Mouse (Mus musculus): Measurements from ENCODE around the gene Zdhhc4. TPM values are rescaled to one million over a fixed set of nuclear protein-coding genes. Genes with fewer than 3 reads are reported as not detected.

Gene Zdhhc4
- total RNA-seq, 2 experiments from 2014 or later = 31.6 to 33.8 TPM

DNA sequence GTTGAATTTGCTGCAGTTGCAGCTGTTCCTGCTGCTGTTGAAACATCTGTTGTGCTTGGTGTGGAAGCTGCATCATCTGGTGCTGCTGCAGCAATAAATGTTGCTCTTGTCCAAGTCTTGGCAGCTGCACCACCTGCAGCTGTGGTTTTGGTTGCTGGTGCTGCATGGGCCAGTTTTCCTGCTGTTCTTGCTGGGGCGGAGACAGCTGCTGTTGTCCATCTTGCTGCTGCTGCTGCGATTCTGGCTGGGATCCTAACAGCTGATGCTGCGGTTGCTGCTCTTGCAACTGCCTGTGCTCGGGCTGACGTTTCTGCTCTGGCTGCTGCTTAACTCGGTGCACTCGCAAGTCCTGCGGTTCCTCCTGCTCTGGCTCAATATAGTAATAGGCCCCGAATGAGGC, 39.8 kb downstream of the Zdhhc4 start:
- no peak for DNase-seq
- intact Hi-C loops (cut with DNase I; ENCODE audit: low total_unique reads) = no loop called here

DNA sequence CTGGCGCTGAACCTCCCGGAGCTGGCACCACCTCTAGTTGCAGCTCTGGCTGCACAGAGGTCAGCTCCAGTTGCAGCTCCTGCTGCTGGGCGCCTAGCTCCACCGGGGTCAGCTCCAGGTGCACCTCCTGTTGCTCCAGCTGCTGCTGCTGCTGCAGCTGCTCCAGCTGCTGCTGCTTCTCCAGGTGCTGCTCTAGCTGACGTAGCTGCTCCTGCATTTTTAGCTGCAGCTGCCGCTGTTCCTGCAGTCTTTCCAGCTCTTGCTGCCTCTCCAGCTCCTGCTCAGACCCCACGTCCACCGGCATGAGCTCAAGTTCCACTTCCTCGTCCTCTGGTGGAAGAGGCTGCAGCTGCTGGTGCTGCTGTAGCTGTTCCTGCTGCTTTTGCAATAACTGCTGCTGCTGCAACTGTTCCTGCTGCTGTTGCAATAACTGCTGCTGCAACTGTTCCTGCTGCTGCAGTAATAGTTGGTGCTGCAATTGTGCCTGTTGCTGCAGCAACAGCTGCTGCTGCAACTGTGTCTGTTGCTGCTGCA, 40.6 kb downstream of the Zdhhc4 start:
- DNase-seq = no peak
- intact Hi-C loops (cut with DNase I; ENCODE audit: low total_unique reads) = no loop called here

DNA sequence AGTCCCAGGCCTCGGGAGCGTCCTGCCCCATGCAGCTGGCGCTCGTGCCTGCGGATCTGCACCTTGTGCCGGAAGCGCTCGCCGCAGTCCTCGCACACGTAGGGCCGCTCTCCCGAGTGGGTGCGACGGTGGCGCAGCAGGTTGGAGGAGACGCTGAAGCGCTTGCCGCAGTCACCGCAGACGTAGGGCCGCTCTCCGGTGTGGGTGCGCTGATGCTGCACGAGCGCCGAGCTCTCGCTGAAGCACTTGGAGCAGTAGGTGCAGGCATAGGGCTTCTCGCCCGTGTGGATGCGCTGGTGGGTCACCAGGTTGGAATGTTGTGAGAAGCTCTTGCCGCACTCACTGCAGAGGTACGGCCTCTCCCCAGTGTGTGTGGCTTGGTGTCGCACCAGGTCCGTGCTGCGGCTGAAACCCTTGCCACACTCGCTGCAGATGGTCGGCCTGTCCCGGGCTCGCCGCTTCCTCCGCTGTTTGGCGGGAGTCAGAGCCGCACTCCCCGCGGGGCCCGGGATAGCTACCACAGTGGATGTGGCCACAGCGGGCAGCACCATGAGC, 41.2 kb downstream of the Zdhhc4 start:
- no peak for DNase-seq
- intact Hi-C loops (cut with DNase I; ENCODE audit: low total_unique reads) = no loop called here

DNA sequence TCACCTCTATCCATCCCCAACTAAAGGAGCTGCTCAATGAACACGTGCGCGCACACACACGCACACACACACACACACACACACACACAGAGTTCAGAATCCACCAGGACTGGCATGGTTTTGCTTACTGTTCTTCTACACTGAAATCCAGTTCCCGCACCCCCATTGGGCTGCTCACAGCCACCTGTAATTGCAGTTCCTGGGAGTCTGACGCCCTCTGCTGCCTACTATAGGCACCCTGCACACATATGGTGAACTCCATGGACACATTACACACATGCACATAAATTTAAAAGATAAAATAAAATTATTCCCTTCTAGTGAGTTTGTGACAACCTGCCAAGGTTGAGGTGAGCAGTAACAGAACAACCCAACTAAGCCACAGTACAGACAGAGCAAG, 44.3 kb downstream of the Zdhhc4 start:
- intact Hi-C loops (cut with DNase I; ENCODE audit: low total_unique reads) = no loop called here
- no peak for DNase-seq

DNA sequence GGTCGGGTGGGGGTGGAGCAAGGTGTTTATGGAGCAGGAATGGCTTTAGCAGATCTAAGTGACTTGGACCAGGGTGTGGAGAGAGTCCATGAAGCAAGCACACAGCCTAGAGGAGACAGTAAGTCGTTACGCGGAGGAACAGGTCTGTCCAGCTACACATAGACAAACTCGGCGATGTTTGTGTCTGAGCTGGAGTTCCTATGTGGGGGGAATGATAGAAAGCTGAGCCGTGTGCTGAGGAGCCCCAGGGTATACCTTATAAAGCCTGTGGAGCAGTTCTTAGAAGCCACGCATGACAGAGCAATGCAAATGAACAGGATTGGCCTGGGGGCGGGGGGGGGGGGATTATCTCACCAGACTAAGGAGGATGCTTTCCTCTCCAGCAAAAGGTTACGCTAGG, 49.8 kb downstream of the Zdhhc4 start:
- DNase-seq = no peak
- intact Hi-C loops (cut with DNase I; ENCODE audit: low total_unique reads) = no loop called here

DNA sequence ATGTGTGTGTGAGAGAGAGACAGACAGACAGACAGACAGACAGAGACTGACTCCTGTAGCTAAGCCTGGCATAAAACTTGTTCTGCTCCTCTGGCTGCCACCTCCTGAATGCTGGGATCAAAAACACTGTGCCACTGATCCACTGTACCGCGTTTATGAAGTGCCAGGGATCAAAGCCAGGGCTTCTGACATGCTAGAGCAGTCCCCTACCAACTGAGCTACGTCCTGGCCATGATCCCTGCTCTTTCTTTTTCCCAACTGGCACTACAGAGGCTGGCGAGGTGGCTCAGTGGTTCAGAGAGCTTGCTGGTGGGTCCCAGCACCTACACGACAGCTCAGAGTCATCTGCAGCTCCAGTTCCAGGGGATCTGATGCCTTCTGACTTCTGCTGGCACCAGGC, 53.3 kb downstream of the Zdhhc4 start:
- intact Hi-C loops (cut with DNase I; ENCODE audit: low total_unique reads) = no loop called here

DNA sequence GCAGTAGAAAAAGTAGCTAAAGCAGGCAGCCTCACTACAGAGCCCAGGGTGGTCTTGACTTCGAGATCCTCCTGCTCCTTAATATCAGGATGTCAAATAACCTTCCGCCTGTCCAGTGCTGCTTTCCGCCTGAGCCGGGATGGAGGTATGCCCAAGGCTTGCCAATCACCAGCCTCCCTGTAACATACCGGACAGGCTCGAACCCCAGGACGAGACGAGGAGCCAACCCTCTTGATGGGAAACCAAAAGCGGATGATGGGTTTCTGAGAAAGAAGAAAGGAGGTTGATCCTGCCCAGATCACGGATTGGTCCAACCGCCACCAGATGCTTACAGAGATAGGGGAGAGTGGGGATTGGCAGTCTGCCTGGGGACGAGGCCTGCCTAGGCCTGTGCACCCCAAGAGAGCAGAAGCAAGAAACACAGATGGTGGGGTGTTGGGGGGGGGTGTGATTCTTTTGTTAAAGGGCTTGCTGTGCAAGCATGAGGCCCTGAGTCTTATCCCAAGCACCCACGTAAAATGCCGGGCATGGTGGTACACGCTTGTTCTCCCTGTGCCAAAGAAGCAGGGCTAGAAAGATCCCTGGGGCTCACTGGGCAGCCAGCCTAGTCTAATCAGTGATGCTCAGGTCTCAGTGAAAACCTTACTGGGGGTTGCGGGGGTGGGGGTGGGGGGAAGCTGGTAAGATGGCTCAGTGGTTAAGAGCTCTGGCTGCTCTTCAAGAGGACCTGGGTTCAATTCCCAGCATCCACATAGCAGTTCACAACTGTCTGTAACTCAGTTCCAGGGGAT, 56.3 kb downstream of the Zdhhc4 start:
- intact Hi-C loops (cut with DNase I; ENCODE audit: low total_unique reads) = no loop called here

More for the DNA sequence above, 53.3 kb downstream of the Zdhhc4 start:
- DNase-seq = no peak

DNA sequence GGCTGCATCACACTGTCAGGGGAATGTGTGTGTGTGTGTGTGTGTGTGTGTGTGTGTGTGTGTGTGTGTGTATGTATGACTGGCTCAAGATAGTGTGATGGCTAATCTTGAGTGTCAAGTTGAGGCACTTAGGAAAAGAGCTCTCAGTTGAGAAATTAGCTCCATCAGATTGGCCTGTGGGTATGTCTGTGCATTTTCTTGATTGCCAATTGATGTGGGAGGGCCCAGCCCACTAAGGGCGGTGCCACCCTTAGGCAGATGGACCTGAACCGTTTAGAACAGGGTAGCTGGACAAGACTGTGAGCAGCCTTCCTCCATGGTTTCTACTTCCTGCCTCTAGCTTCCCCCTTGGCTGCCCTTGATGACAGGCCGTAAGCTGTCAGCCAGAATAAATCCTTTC, 56.9 kb downstream of the Zdhhc4 start:
- no peak for DNase-seq
- intact Hi-C loops (cut with DNase I; ENCODE audit: low total_unique reads) = no loop called here

More for the DNA sequence above, 56.3 kb downstream of the Zdhhc4 start:
- DNase-seq = no peak

DNA sequence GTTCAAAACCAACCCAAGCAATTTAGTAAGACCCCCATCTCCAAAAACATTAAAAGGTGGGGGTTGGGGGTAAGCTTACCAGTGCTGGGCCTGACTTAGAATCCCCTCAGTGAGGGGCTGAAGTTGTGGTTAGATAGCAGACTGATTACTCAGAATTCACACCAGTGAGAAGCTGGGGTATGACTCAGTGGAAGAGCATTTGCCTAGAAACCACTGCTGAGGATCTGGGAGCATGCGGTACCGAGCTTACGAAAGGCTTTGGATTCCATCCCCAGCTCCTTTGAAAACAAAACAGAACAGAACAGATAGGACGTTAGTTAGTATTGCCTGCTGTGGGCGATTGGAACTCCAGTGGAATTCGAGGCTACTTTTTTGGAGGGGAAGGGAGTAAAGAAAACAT, 57.4 kb downstream of the Zdhhc4 start:
- intact Hi-C loops (cut with DNase I; ENCODE audit: low total_unique reads) = no loop called here
- DNase-seq = no peak

DNA sequence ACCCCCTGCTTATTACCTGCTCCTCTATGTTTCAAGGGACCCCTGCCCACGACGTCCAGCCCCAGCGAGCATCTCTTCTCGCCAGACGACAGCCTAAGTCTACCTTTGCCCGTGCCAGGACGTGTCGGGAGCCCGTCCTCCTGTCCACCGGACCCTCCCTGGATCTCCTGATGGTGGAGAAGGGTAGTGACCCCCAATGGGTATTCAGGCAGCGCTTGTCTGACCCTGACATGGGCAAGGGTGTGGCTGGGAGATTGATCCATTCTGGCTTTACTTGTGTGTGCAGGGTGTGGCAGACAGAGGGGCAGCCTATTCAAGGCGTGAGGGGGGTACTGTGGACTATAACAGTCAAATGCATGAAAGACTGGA, 58.9 kb downstream of the Zdhhc4 start:
- intact Hi-C loops (cut with DNase I; ENCODE audit: low total_unique reads) = no loop called here

DNA sequence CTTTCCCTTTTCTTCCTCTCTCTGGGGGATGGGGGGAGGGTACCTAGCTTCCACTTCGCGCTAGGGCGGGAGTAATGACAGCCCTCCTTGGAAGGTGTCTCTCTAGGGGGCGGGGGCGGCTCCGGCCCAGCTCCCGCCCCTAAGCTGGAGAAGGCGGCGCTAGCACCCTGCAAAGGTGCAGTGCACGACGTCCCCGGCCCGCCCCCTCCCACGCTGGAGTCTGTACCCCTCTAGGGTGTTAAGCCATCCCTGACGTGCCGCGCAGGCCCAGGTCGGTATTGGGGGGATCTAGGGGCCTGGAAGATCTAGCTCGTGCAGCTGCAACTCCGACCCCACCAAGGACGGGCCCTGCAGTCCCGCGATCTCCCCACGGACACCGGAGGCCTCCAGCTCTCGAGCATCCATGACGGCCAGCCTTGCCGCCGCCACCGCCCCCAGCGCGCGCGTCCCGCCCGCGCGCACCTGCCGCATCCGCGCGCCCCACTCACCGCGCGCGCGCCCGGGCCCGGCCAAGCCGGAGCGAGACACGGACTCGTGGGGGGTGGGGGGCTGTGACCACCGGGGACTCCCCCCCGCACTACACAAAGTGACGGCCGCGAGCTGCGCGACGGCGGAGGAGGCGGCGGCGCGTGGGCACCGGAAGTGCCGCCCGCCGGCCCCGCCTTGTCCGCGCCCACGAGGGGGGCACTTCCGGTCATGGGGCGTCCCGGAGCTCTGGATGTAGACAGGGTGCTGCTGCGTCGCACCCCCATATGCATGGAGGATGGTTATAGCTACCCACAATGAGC, 59.5 kb downstream of the Zdhhc4 start, which contains the start of gene Zfp316:
Zfp316 (minus strand) TSS at position 660 of the 788 bp plus-strand sequence.
- intact Hi-C loops (cut with DNase I; ENCODE audit: low total_unique reads) = no loop called here
- peak; percentile 78 for DNase-seq

More for the DNA sequence above, 58.9 kb downstream of the Zdhhc4 start:
- no peak for DNase-seq

DNA sequence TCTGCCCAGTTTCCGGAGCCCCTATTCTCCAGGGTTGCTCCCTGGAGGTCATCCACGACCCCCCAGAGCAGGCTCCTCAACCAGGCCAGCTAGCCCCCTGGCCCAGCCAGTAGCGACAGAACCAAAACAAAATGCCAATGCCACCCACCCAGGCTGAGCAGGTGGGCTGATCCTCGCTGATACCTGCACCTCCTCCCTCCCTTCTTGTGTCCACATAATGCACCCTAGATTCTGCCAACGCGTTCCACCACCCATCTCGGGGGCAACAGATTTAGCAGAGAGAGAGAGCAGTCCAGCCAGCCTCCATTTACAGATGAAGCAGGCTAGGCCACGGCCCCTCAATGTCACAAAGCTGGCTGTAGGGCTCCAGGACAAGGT, 60.1 kb downstream of the Zdhhc4 start:
- intact Hi-C loops (cut with DNase I; ENCODE audit: low total_unique reads) = no loop called here

DNA sequence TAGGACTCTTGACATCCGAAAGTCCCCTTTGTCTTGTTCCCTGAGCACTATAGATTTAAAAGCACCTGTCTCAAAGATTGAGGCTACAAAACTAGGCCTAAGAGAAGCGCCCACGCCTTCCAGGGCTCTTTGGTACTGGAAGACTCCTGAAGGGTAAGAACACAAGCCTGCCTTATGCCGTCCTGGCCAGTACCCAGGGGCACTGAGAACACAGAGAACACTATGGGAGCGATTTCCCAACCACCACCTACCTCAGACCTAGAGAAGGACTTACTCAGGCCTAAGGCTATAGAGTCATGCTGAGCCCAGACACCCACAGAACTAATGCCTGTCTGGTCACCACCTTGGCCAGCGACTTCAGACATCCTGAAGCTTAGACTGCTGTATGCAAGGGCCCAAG, 62.3 kb downstream of the Zdhhc4 start:
- DNase-seq = no peak
- intact Hi-C loops (cut with DNase I; ENCODE audit: low total_unique reads) = no loop called here

More for the DNA sequence above, 60.1 kb downstream of the Zdhhc4 start:
- no peak for DNase-seq

Other genes starting within 250 kb of the Zdhhc4 start
- 10 to 100 TPM; 16.6 to 19.0 TPM for gene Rnf216, start 216.3 kb downstream of the Zdhhc4 start, total RNA-seq (2021)
- not detected for gene Olfr718-ps1, start 181.7 kb downstream of the Zdhhc4 start, total RNA-seq (2021)
- gene Rbak, start 148.5 kb downstream of the Zdhhc4 start, total RNA-seq (2021) = 1 to 10 TPM; 4.3 to 4.5 TPM
- not detected for gene Spdye4b, start 148.2 kb downstream of the Zdhhc4 start, total RNA-seq (2021)
- not detected for gene Spdye4a, start 102.4 kb downstream of the Zdhhc4 start, total RNA-seq (2021)
- gene Zfp12, start 94.1 kb downstream of the Zdhhc4 start, total RNA-seq (2021) = 1 to 10 TPM; 7.0 to 8.6 TPM
- gene Zfp316, start 59.2 kb downstream of the Zdhhc4 start, total RNA-seq (2021) = 1 to 10 TPM; 2.8 to 3.5 TPM
- under 1 TPM; 0.33 to 0.44 TPM for gene Zfp853, start 35.6 kb downstream of the Zdhhc4 start, total RNA-seq (2021)
- gene E130309D02Rik, start 13.9 kb downstream of the Zdhhc4 start, total RNA-seq (2021) = 1 to 10 TPM; 8.3 to 9.4 TPM
- gene Grid2ip, start 28.1 kb upstream of the Zdhhc4 start, total RNA-seq (2021) = not detected
- gene Kdelr2, start 74.6 kb upstream of the Zdhhc4 start, total RNA-seq (2021) = 10 to 100 TPM; 51.1 to 70.2 TPM
- gene Daglb, start 135.3 kb upstream of the Zdhhc4 start, total RNA-seq (2021) = 1 to 10 TPM; 3.7 to 5.3 TPM
- 100 to 1,000 TPM; 197 to 208 TPM for gene Rac1, start 198.8 kb upstream of the Zdhhc4 start, total RNA-seq (2021)